Mouse (Mus musculus): ENCODE results near the gene Sos1. TPM values are rescaled to one million over a fixed set of nuclear protein-coding genes. Genes with fewer than 3 reads are reported as not detected.

The Sos1 gene
- total and polyA plus RNA-seq, 3 experiments, result 4.0 to 10.7 (median 4.7) TPM

DNA sequence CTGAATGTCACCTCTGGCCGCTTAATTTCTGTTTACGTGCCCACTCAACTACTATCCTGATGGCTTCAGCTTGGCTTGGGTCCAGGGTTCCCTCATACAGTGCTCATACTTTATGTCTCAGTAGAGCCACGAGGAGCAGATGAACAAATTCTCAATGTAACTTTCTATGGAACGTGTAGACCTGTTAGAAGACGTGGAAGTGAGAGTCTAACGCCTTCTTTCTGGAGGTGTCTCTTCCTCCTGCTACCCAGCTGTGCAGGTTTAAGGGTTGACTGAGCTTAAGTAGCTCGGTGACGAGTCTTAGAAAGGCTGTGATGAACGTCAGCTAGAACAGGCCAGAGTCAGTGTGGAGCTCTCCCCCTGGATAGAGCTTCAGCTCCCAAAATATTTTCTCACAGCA, 111.6 kb downstream of the Sos1 start:
- Histone ChIP-seq H3K27ac (ENCODE audit: insufficient read depth, low read depth) (no peak overlapping the region), H3K9me3 (replicated peaks; ENCODE audit: low read length) (peaks cover 4% of the 10 kb centered on the region), H3K4me1 (ENCODE audit: control insufficient read depth in 1 of 2, insufficient read depth in 2 of 2) (peaks cover 3 to 7% of the 10 kb centered on the region in 2 experiments; a peak in 3 of 4 replicates), H3K79me2 (replicated peaks; ENCODE audit: control insufficient read depth, extremely low read depth, insufficient read depth, poor library complexity, severe bottlenecking) (no peaks in the 10 kb centered on the region), H3K9ac (ENCODE audit: insufficient read depth, low read depth) (no peak overlapping the region), H3K4me2 (ENCODE audit: insufficient read depth, low read depth, poor library complexity, severe bottlenecking) (no peak overlapping the region), H3K4me3 (replicated peaks in 1 of 3; ENCODE audit: low read depth in 2 of 3, low read length in 2 of 3, poor library complexity in 1 of 3) (no peak overlapping the region), H3K27me3 (replicated peaks) (no peaks in the 10 kb centered on the region), H3K36me3 (replicated peaks in 1 of 2; ENCODE audit: control insufficient read depth in 1 of 2, insufficient read depth in 1 of 2, low read length in 1 of 2) (no peaks in the 10 kb centered on the region)
- in situ Hi-C loops (cut with MboI; ENCODE audit: low pct_ligation_motif_present, low pct_unique_long_range_greater_than_20kb, low sequenced_read_pairs) (no loop called here), dilution Hi-C loops (cut with MboI; ENCODE audit: extremely low pct_ligation_motif_present, extremely low pct_unique_long_range_greater_than_20kb, low sequenced_read_pairs) (no loop called here)
- peak; percentile 16 for DNase-seq (ENCODE audit: extremely low read depth)
- TF ChIP-seq ZNF384 (IDR thresholded peaks at IDR 0.05; ENCODE audit: low read depth, low read length) (no peak), MAFK (IDR thresholded peaks at IDR 0.05; ENCODE audit: insufficient replicate concordance, low read length) (no peak), USF1 (IDR thresholded peaks at IDR 0.05; ENCODE audit: low read depth, low read length) (no peak), MAZ (IDR thresholded peaks at IDR 0.05; ENCODE audit: low read depth, low read length) (no peak), JUN (IDR thresholded peaks at IDR 0.05; ENCODE audit: insufficient read depth, low read depth, low read length) (no peak), CHD1 (IDR thresholded peaks at IDR 0.05; ENCODE audit: low read depth, low read length) (no peak), NELFE (IDR thresholded peaks at IDR 0.05; ENCODE audit: low read depth, low read length) (no peak), MXI1 (IDR thresholded peaks at IDR 0.05; ENCODE audit: low read depth, low read length) (no peak), MYC (IDR thresholded peaks at IDR 0.05; ENCODE audit: low read depth, low read length) (no peak), E2F4 (IDR thresholded peaks at IDR 0.05; ENCODE audit: insufficient replicate concordance, low read depth, low read length) (no peak), POLR2A (IDR thresholded peaks at IDR 0.05; ENCODE audit: low read depth, low read length) (no peak), RCOR1 (conservative IDR thresholded peaks at IDR 0.05; ENCODE audit: low read depth, low read length) (no peak), USF2 (conservative IDR thresholded peaks at IDR 0.05; ENCODE audit: low read depth, low read length) (no peak), BHLHE40 (IDR thresholded peaks at IDR 0.05; ENCODE audit: low read depth, low read length) (no peak), NRF1 (IDR thresholded peaks at IDR 0.05; ENCODE audit: low read depth, low read length) (no peak), UBTF (IDR thresholded peaks at IDR 0.05; ENCODE audit: low read depth, low read length) (no peak)

DNA sequence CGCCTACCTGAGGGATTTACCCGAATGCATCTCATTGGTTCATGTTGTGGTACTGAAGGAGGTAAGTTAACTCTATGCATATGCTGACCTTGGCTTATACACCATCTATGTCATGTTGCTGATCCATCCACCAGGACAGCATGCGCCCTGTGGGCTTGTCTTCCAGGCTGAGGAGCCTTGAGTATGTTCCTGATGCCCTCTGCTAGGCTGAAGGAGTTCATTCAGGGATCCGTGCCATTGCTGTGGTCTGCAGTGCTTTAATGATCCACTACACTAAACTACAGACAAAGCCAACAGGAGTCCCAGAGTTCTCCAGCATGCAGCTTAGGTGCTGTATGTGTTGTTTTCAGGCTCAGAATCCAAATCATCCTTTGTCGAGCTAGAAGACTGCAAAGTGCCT, 113.0 kb downstream of the Sos1 start:
- H3K27ac ChIP-seq (ENCODE audit: insufficient read depth, low read depth), result no peak overlapping the region
- H3K79me2 ChIP-seq (replicated peaks; ENCODE audit: control insufficient read depth, extremely low read depth, insufficient read depth, poor library complexity, severe bottlenecking), result no peaks in the 10 kb centered on the region
- peaks cover 3 to 7% of the 10 kb centered on the region in 2 experiments; a peak in 3 of 4 replicates for H3K4me1 ChIP-seq (ENCODE audit: control insufficient read depth in 1 of 2, insufficient read depth in 2 of 2)
- H3K4me3 ChIP-seq (replicated peaks in 1 of 3; ENCODE audit: low read depth in 2 of 3, low read length in 2 of 3, poor library complexity in 1 of 3), result no peak overlapping the region
- dilution Hi-C loops (cut with MboI; ENCODE audit: extremely low pct_ligation_motif_present, extremely low pct_unique_long_range_greater_than_20kb, low sequenced_read_pairs), result no loop called here
- no peak for TF ChIP-seq EP300 (IDR thresholded peaks at IDR 0.05; ENCODE audit: low read length)
- no peak for TF ChIP-seq SMC3 (IDR thresholded peaks at IDR 0.05; ENCODE audit: low read depth, low read length)
- no peak for TF ChIP-seq IRF4 (IDR thresholded peaks at IDR 0.05; ENCODE audit: low read depth, low read length)
- TF ChIP-seq HCFC1 (IDR thresholded peaks at IDR 0.05; ENCODE audit: low read depth, low read length), result no peak
- no peak for TF ChIP-seq USF1 (IDR thresholded peaks at IDR 0.05; ENCODE audit: low read depth, low read length)
- no peak for TF ChIP-seq POLR2A (IDR thresholded peaks at IDR 0.05; ENCODE audit: low read depth, low read length)
- no peak for TF ChIP-seq ZNF384 (IDR thresholded peaks at IDR 0.05; ENCODE audit: low read depth, low read length)
- DNase-seq (ENCODE audit: extremely low read depth), result no peak
- H3K36me3 ChIP-seq (replicated peaks in 1 of 2; ENCODE audit: control insufficient read depth in 1 of 2, insufficient read depth in 1 of 2, low read length in 1 of 2), result no peaks in the 10 kb centered on the region
- peaks cover 3% of the 10 kb centered on the region for H3K9me3 ChIP-seq (replicated peaks; ENCODE audit: low read length)
- no peak overlapping the region for H3K4me2 ChIP-seq (ENCODE audit: insufficient read depth, low read depth, poor library complexity, severe bottlenecking)
- no peak overlapping the region for H3K9ac ChIP-seq (ENCODE audit: insufficient read depth, low read depth)
- in situ Hi-C loops (cut with MboI; ENCODE audit: low pct_ligation_motif_present, low pct_unique_long_range_greater_than_20kb, low sequenced_read_pairs), result no loop called here
- no peaks in the 10 kb centered on the region for H3K27me3 ChIP-seq (replicated peaks)

Measured in CH12.LX (cell line).